Mouse (Mus musculus) heart, embryonic 11.5 days (tissue): ENCODE measurements at regions not wholly inside any gene's neighbourhood (a gene's known extent, or its start where the extent isn't known, plus 50 kb on each side); places are given as distances from the start of the nearest gene placed in this dataset.

ENCODE experiments used
- ATAC-seq: fragments of 200-750 bp; cut with Nextera tagmentation; replicated peaks from 2 replicates; pipeline ENCODE4 v1.8.0; 2017; ENCODE audit warnings: moderate library complexity; ENCODE audit not compliant: insufficient number of reproducible peaks, low FRiP score, low TSS enrichment
- H3K27ac ChIP-seq: fragments of 300-500 bp; sonication (generic); 2 replicates; pipeline ENCODE4 v1.5.1; 2014; ENCODE audit warnings: mild to moderate bottlenecking, low read depth, low read length
- H3K27me3 ChIP-seq: fragments of 300-500 bp; sonication (generic); 2 replicates; pipeline ENCODE4 v1.6.1; 2014; ENCODE audit warnings: mild to moderate bottlenecking, low read length, mixed read lengths; ENCODE audit not compliant: control insufficient read depth, insufficient read depth
- H3K36me3 ChIP-seq: fragments of 300-500 bp; sonication (generic); 2 replicates; pipeline ENCODE4 v1.6.1; 2014; ENCODE audit warnings: mild to moderate bottlenecking, low read length, moderate library complexity, mixed read lengths; ENCODE audit not compliant: control insufficient read depth, insufficient read depth
- H3K4me1 ChIP-seq: fragments of 300-500 bp; sonication (generic); 2 replicates; pipeline ENCODE4 v1.6.1; 2014; ENCODE audit warnings: low read length; ENCODE audit not compliant: control insufficient read depth, insufficient read depth
- H3K4me2 ChIP-seq: fragments of 300-500 bp; sonication (generic); 2 replicates; pipeline ENCODE4 v1.6.1; 2014; ENCODE audit warnings: mild to moderate bottlenecking, moderate library complexity
- H3K4me3 ChIP-seq: fragments of 300-500 bp; sonication (generic); 2 replicates; pipeline ENCODE4 v1.5.1; 2014; ENCODE audit warnings: low read depth, low read length
- H3K9ac ChIP-seq: fragments of 300-500 bp; sonication (generic); 2 replicates; pipeline ENCODE4 v1.6.1; 2014; ENCODE audit warnings: mild to moderate bottlenecking, low read depth, low read length, moderate library complexity
- H3K9me3 ChIP-seq: fragments of 300-500 bp; sonication (generic); replicated peaks from 2 replicates; pipeline ENCODE4 v1.6.1; 2016; ENCODE audit warnings: low read length; ENCODE audit not compliant: control insufficient read depth
- WGBS: fragments of 180-500 bp; shearing (Covaris S2); extraction: QIAGEN DNeasy Blood & Tissue Kit; methylation state at CpG from one replicate; pipeline ENCODE4 v1.1.7; 2014; ENCODE audit not compliant: insufficient replicate concordance; 5-methylcytosine and 5-hydroxymethylcytosine counted together

DNA sequence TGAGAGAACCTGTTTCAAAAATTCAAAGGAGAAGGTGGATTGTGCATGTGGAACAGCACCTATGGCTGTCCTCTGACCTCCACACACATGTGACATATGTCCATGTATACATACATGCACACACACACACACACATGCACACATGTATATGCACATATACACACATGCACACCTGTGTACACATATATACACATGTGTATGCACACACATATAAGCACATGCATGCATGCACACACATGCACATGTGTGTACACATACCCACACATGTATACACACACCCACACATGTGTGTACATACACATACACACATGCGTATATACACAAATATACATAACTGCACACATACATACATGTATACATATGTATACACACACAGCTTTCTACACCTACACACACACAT is 326.1 kb upstream of the Runx1 start:
- H3K4me1 ChIP-seq = peaks cover 10% of the 10 kb centered on the region
- no peak overlapping the region for H3K9ac ChIP-seq
- WGBS = 97% methylated on average over 1 of the region's 1 CpGs
- no peaks in the 10 kb centered on the region for H3K9me3 ChIP-seq
- no peak overlapping the region for H3K4me2 ChIP-seq
- no peak overlapping the region for H3K27ac ChIP-seq
- peaks cover 37% of the 10 kb centered on the region for H3K27me3 ChIP-seq
- ATAC-seq = no peak
- H3K36me3 ChIP-seq = no peaks in the 10 kb centered on the region
- H3K4me3 ChIP-seq = no peak overlapping the region

DNA sequence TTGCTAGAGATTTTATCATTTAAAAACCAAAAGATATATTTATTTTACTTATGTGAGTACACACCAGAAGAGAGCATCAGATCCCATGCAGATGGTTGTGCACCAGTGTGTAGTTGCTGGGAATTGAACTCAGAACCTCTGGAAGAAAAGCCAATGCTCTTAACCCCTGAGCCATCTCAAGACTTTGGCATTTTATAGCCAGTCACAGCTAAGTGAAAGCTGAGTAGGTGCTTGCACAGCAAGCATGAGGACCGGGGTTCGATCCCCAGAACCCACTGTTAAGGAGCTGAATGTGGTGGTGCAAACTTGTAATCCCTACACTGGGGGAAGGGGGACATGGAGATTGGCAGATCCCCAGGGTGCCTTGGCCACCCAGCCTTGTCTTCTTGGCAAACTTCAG is 325.7 kb upstream of the Runx1 start:
- Histone ChIP-seq H3K27ac (no peak overlapping the region), H3K27me3 (peaks cover 35% of the 10 kb centered on the region), H3K4me2 (no peak overlapping the region)

GRCm38 (mm10) chr16:93150451-93150850 is 324.5 kb upstream of the Runx1 start:
- H3K27ac ChIP-seq = no peak overlapping the region
- no peak overlapping the region for H3K9ac ChIP-seq
- H3K4me2 ChIP-seq = no peak overlapping the region
- peaks cover 28% of the 10 kb centered on the region for H3K27me3 ChIP-seq
- ATAC-seq = no peak
- 71% methylated on average over 12 of the region's 12 CpGs for WGBS
- H3K4me3 ChIP-seq = no peak overlapping the region
- H3K4me1 ChIP-seq = peaks cover 10% of the 10 kb centered on the region
- no peaks in the 10 kb centered on the region for H3K36me3 ChIP-seq
- no peaks in the 10 kb centered on the region for H3K9me3 ChIP-seq

More for the DNA sequence above, 325.7 kb upstream of the Runx1 start:
- no peak overlapping the region for H3K4me3 ChIP-seq
- H3K9ac ChIP-seq = no peak overlapping the region
- H3K9me3 ChIP-seq = no peaks in the 10 kb centered on the region
- no peak for ATAC-seq
- 98% methylated on average over 2 of the region's 2 CpGs for WGBS
- peaks cover 10% of the 10 kb centered on the region for H3K4me1 ChIP-seq
- H3K36me3 ChIP-seq = no peaks in the 10 kb centered on the region

DNA sequence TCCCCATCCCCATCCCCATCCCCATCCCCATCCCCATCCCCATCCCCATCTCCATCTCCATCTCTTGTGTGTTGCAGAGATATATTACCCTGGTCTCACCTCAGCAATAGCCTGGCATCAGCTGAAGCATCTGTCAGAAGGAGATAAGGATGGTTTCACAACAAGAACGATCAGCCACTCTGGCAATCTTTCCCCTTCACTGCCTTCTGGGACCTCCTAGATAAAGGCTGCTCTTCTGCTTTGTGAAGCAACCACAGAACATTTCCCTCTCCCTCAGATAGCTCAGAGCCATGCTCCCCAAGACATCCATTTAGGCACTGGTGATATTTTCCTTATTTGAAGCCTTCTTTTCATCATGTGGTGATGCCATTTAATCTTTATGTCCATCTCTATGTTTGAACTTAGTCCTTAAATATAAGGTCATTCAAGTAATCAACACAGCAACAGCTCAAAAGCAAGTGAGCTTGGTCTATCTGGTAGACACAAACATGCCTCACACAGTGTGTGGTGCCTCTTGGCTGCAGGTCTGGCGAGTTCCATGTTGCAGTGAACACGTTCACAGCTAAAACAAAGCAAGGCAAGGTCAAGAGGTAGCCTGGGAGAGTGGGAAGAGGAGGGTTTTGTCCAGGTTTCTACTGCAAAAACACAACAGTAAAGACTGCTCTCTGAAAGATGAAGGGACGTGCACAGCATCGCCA is 321.7 kb upstream of the Runx1 start:
- 58% methylated on average over 5 of the region's 5 CpGs for WGBS
- Histone ChIP-seq H3K27me3 (peaks cover 32% of the 10 kb centered on the region), H3K9me3 (no peaks in the 10 kb centered on the region), H3K4me1 (peaks cover under 1% of the 10 kb centered on the region; the same call in 1 of the 2 replicates), H3K9ac (no peak overlapping the region), H3K36me3 (no peaks in the 10 kb centered on the region), H3K4me2 (no peak overlapping the region), H3K4me3 (no peak overlapping the region), H3K27ac (peak overlapping the region; percentile 70)
- peak; percentile 88 for ATAC-seq

DNA sequence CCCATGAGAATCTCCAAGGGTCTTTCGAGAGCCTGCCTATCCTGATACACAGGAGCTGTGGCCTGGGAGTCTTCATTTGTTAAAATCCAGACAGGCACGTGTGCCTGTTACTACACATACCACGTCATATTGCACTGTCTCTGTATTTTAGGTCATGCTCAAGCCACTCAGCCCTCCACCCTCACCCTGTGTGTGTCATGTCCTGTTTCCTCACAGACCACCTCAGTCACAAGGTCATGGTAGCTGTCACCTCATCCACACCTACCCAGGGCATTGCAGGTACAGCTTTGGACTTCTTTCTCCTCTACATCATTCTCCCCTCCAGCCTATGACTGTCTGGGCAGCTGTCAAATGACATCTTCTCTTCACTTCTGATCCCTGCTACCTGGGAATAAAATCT is 320.9 kb upstream of the Runx1 start:
- no peak for ATAC-seq
- H3K27me3 ChIP-seq = peaks cover 36% of the 10 kb centered on the region
- no peaks in the 10 kb centered on the region for H3K9me3 ChIP-seq
- no peak overlapping the region for H3K4me2 ChIP-seq
- H3K4me1 ChIP-seq = no peaks in the 10 kb centered on the region
- H3K27ac ChIP-seq = no peak overlapping the region
- H3K36me3 ChIP-seq = no peaks in the 10 kb centered on the region
- WGBS = 76% methylated on average over 3 of the region's 3 CpGs
- H3K4me3 ChIP-seq = no peak overlapping the region
- no peak overlapping the region for H3K9ac ChIP-seq

DNA sequence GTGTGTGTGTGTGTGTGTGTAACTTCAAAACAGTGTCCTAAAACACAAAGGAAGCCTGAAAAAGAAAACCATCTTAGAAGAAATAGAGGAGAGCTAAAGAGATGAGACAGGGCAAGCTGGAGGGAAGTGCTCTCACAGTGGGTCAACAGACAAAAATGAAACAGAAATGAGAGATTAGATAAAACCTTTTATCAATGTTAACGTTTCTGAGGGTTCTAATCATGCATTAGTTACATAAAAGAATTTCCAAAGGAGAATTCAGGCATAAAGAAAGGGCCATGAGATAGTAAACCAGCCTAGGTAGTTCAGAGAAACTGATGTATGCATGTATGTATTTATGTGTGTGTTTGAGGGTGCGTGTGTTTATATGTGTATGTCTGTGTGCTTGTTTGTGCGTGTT is 319.7 kb upstream of the Runx1 start:
- H3K27ac ChIP-seq = no peak overlapping the region
- 61% methylated on average over 3 of the region's 3 CpGs for WGBS
- H3K36me3 ChIP-seq = no peaks in the 10 kb centered on the region
- H3K9ac ChIP-seq = no peak overlapping the region
- no peak overlapping the region for H3K4me3 ChIP-seq
- H3K4me2 ChIP-seq = no peak overlapping the region
- H3K9me3 ChIP-seq = no peaks in the 10 kb centered on the region
- no peak for ATAC-seq
- peaks cover 47% of the 10 kb centered on the region for H3K27me3 ChIP-seq
- H3K4me1 ChIP-seq = no peaks in the 10 kb centered on the region

- no peak for ATAC-seq
- Histone ChIP-seq H3K27me3 (peaks cover 47% of the 10 kb centered on the region), H3K4me2 (no peak overlapping the region), H3K36me3 (no peaks in the 10 kb centered on the region), H3K4me3 (no peak overlapping the region), H3K9ac (no peak overlapping the region), H3K4me1 (no peaks in the 10 kb centered on the region), H3K27ac (no peak overlapping the region), H3K9me3 (no peaks in the 10 kb centered on the region)
- WGBS = 84% methylated on average over 5 of the region's 5 CpGs
Measured at GRCm38 (mm10) chr16:93144033-93144432, 318.1 kb upstream of the Runx1 start.

DNA sequence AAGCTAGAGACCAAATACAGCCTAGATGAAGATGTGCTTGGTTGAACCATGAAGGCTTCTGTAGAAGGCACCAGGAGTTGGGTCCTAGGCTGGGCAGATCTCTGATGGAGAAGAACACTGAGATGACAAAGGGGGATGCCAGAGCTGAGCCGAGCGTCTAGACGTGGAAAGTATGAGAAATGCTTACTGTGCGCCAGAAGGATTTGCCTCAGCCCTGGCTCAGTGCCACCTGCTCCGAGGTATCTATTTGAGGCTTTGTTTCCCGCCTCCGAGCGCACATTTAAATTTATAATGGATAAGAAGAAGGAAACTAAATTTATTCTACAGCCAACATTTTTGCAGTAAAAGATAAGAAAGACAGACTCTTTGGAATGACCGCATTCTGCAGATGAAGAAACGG is 317.2 kb upstream of the Runx1 start:
- H3K4me2 ChIP-seq = no peak overlapping the region
- no peak overlapping the region for H3K4me3 ChIP-seq
- H3K9ac ChIP-seq = no peak overlapping the region
- no peaks in the 10 kb centered on the region for H3K4me1 ChIP-seq
- peaks cover 46% of the 10 kb centered on the region for H3K27me3 ChIP-seq
- no peak for ATAC-seq
- 81% methylated on average over 10 of the region's 10 CpGs for WGBS
- H3K27ac ChIP-seq = no peak overlapping the region
- H3K9me3 ChIP-seq = no peaks in the 10 kb centered on the region
- H3K36me3 ChIP-seq = no peaks in the 10 kb centered on the region

DNA sequence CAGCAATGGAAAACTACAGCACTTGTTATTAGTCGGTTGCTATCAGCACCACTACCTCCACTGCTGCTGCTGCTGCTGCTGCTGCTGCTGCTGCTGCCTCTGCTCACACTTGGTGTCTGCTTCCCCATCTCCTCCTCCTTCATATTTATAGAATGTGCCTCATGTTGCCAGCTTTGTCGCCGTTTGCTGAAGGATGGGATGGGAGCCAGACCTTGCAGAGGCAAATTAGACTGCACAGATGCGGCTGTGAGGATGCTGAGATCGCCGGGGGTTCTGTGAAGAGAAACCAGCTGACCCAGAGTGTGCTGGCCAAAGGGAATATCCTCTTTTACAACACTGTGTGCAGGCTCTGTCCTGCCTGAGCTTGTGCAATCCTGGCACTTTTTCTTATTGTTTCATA is 316.0 kb upstream of the Runx1 start:
- Histone ChIP-seq H3K4me3 (no peak overlapping the region), H3K4me2 (no peak overlapping the region), H3K9me3 (no peaks in the 10 kb centered on the region), H3K27ac (no peak overlapping the region), H3K4me1 (no peaks in the 10 kb centered on the region), H3K36me3 (no peaks in the 10 kb centered on the region), H3K27me3 (peaks cover 51% of the 10 kb centered on the region), H3K9ac (no peak overlapping the region)
- no peak for ATAC-seq
- 75% methylated on average over 6 of the region's 6 CpGs for WGBS
